Mouse (Mus musculus): ENCODE data around the gene Ptov1. TPM values are rescaled to one million over a fixed set of nuclear protein-coding genes. Genes with fewer than 3 reads are reported as not detected.

Ptov1 gene
- total and polyA plus RNA-seq, 3 experiments: 33.2 to 145 (median 75.4) TPM

DNA sequence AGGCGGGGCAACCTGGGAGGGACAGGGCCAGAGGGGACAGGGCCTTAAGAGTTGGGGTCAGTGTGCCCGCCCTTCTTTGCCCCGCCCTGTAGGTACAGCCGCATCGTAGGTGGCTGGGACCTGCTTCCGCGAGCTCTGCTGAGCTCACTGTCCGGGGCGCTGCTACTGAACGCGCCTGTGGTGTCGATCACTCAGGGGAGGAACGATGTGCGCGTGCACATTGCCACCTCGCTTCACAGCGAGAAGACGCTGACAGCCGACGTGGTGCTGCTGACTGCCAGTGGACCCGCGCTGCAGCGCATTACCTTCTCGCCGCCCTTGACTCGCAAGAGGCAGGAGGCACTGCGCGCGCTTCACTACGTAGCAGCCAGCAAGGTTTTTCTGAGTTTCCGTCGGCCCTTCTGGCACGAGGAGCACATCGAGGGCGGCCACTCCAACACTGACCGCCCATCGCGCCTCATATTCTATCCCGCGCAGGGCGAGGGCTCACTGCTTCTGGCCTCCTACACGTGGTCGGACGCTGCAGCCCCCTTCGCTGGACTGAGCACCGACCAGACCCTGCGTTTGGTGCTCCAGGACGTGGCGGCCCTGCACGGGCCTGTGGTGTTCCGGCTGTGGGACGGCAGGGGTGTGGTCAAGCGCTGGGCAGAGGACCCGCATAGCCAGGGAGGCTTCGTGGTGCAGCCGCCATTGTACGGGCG lies 29.9 kb downstream of the Ptov1 start:
- DNase-seq (ENCODE audit: low spot score): no peak
- no peak for TF ChIP-seq CTCF (IDR thresholded peaks at IDR 0.05; ENCODE audit: low read depth, low read length)
- TF ChIP-seq GATA1 (IDR thresholded peaks at IDR 0.05; ENCODE audit: borderline replicate concordance, low read length): no peak
- no peak for TF ChIP-seq GATA2 (IDR thresholded peaks at IDR 0.05; ENCODE audit: borderline replicate concordance, low read depth, low read length)
- TF ChIP-seq POLR2AphosphoS5 (IDR thresholded peaks at IDR 0.05; ENCODE audit: insufficient replicate concordance, low read depth, low read length): no peak
- TF ChIP-seq TAL1 (conservative IDR thresholded peaks at IDR 0.05; ENCODE audit: low read depth, low read length): no peak

DNA sequence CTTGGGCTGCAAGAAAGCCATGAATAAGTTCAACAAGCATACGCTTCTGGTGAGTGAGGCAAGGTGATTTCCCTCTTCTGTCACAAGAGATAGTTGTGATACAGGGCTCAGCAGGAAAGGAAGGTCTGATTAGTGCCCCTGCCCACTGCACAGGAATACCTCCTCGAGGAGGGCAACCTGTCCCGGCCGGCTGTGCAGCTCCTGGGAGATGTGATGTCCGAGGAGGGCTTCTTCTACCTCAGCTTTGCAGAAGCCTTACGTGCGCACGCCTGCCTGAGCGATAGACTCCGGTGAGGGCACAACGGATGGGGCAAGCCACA lies 30.5 kb downstream of the Ptov1 start:
- Histone ChIP-seq H3K9me3 (replicated peaks) (peaks cover 14% of the 10 kb centered on the region), H3K4me1 (ENCODE audit: insufficient read depth, low read depth, low read length) (peaks cover 38% of the 10 kb centered on the region), H3K4me3 (ENCODE audit: low read depth, low read length) (no peak overlapping the region; the same call in 1 of the 2 replicates), H3K36me3 (replicated peaks) (peaks cover 100% of the 10 kb centered on the region), H3K27me3 (ENCODE audit: insufficient read depth, low read length) (no peaks in the 10 kb centered on the region)
- no peak for ATAC-seq (ENCODE audit: extremely low read depth, insufficient number of reproducible peaks, low FRiP score, poor library complexity, severe bottlenecking)
- no peak for TF ChIP-seq GATA1 (IDR thresholded peaks at IDR 0.05; ENCODE audit: borderline replicate concordance, low read length)
- TF ChIP-seq POLR2AphosphoS5 (IDR thresholded peaks at IDR 0.05; ENCODE audit: insufficient replicate concordance, low read depth, low read length): no peak
- no peak for TF ChIP-seq CTCF (IDR thresholded peaks at IDR 0.05; ENCODE audit: low read depth, low read length)
- TF ChIP-seq GATA2 (IDR thresholded peaks at IDR 0.05; ENCODE audit: borderline replicate concordance, low read depth, low read length): no peak
- no peak for TF ChIP-seq TAL1 (conservative IDR thresholded peaks at IDR 0.05; ENCODE audit: low read depth, low read length)
- no peak for DNase-seq (ENCODE audit: low spot score)

More for the DNA sequence above, 29.9 kb downstream of the Ptov1 start:
- H3K36me3 ChIP-seq (replicated peaks): peaks cover 100% of the 10 kb centered on the region
- peak overlapping the region; percentile 31; the same call in 1 of the 2 replicates for H3K4me3 ChIP-seq (ENCODE audit: low read depth, low read length)
- H3K9me3 ChIP-seq (replicated peaks): peaks cover 14% of the 10 kb centered on the region
- H3K4me1 ChIP-seq (ENCODE audit: insufficient read depth, low read depth, low read length): peaks cover 38% of the 10 kb centered on the region
- H3K27me3 ChIP-seq (ENCODE audit: insufficient read depth, low read length): no peaks in the 10 kb centered on the region
- ATAC-seq (ENCODE audit: extremely low read depth, insufficient number of reproducible peaks, low FRiP score, poor library complexity, severe bottlenecking): no peak

DNA sequence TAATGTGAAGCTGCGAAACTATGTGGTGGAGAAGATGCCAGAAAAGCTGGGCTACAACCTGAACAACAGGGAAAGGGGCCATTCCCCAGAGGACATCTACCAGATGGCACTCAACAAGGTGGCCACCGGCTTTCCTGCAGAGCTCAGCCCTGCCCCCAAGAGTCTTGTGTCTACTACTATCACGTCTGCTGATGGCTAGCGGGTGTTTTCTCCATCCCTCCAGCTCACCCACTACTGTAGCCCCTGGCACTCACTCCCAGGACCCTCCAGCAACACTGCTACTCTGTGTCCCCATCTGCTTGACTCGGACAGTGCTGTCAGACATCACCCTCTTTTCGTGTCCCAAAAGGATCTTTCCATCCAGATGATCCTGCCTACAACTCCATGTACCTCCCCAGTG lies 31.5 kb downstream of the Ptov1 start:
- Histone ChIP-seq H3K27me3 (ENCODE audit: insufficient read depth, low read length) (no peaks in the 10 kb centered on the region), H3K9me3 (replicated peaks) (peaks cover 14% of the 10 kb centered on the region), H3K4me3 (ENCODE audit: low read depth, low read length) (no peak overlapping the region), H3K4me1 (ENCODE audit: insufficient read depth, low read depth, low read length) (peaks cover 33% of the 10 kb centered on the region), H3K36me3 (replicated peaks) (peaks cover 97% of the 10 kb centered on the region)
- DNase-seq (ENCODE audit: low spot score): no peak
- ATAC-seq (ENCODE audit: extremely low read depth, insufficient number of reproducible peaks, low FRiP score, poor library complexity, severe bottlenecking): no peak
- TF ChIP-seq GATA1 (IDR thresholded peaks at IDR 0.05; ENCODE audit: borderline replicate concordance, low read length) (no peak), GATA2 (IDR thresholded peaks at IDR 0.05; ENCODE audit: borderline replicate concordance, low read depth, low read length) (no peak), POLR2AphosphoS5 (IDR thresholded peaks at IDR 0.05; ENCODE audit: insufficient replicate concordance, low read depth, low read length) (no peak), CTCF (IDR thresholded peaks at IDR 0.05; ENCODE audit: low read depth, low read length) (no peak), TAL1 (conservative IDR thresholded peaks at IDR 0.05; ENCODE audit: low read depth, low read length) (no peak)

DNA sequence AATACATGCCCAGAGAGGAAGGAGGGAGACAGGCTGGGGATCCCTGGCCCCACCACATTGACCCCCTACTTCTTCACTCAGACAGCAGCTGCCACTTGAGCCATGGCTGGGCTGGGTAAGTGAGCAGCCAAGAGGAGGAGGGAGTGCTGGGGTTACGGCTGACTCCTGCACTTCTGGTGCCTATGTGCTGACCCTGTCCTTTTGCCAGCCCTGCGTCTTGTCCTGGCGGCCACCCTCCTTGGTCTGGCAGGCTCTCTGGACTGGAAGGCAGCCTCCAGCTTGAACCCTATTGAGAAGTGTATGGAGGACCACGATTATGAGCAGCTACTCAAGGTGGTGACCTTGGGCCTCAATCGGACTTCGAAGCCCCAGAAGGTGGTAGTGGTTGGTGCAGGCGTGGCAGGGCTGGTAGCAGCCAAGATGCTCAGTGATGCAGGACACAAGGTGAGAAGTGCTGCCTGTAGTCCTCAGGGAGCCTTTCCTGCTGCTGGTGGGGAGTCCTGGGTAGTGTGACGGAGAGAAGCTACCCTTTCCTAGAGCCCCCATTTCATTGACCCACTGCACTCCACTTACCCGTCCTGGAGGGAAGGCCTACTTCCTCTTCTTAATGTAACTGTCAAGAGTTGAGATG lies 33.0 kb downstream of the Ptov1 start:
- Histone ChIP-seq H3K4me1 (ENCODE audit: insufficient read depth, low read depth, low read length) (peaks cover 37% of the 10 kb centered on the region), H3K9me3 (replicated peaks) (peaks cover 14% of the 10 kb centered on the region), H3K4me3 (ENCODE audit: low read depth, low read length) (no peak overlapping the region), H3K27me3 (ENCODE audit: insufficient read depth, low read length) (no peaks in the 10 kb centered on the region), H3K36me3 (replicated peaks) (peaks cover 94% of the 10 kb centered on the region)
- DNase-seq (ENCODE audit: low spot score): no peak
- ATAC-seq (ENCODE audit: extremely low read depth, insufficient number of reproducible peaks, low FRiP score, poor library complexity, severe bottlenecking): no peak
- TF ChIP-seq GATA1 (IDR thresholded peaks at IDR 0.05; ENCODE audit: borderline replicate concordance, low read length) (no peak), POLR2AphosphoS5 (IDR thresholded peaks at IDR 0.05; ENCODE audit: insufficient replicate concordance, low read depth, low read length) (0 out of 2 replicates have a peak, but pooled peaks have one; percentile 26)

DNA sequence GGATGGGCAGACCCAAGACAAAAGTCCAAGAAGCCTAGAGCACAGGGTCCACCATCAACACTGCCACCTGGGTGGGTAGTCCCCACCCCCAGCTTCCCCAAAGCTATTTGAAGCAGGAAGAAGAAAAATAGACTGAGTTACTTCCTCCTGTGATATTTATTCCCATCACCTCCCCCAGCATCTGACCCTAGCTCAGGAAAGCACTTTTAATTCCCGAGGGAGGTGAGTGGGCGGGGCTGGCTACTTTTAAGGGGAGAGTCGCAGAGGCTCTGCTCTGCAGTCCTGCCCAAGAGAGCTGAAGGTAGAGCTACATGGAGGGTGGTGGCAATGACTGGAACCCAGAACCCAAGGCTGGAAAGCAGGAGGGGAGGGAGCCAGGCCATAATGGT lies 33.6 kb downstream of the Ptov1 start:
- no peak for DNase-seq (ENCODE audit: low spot score)
- H3K4me1 ChIP-seq (ENCODE audit: insufficient read depth, low read depth, low read length): peaks cover 42% of the 10 kb centered on the region
- no peak overlapping the region for H3K4me3 ChIP-seq (ENCODE audit: low read depth, low read length)
- TF ChIP-seq TAL1 (conservative IDR thresholded peaks at IDR 0.05; ENCODE audit: low read depth, low read length) (no peak), POLR2AphosphoS5 (IDR thresholded peaks at IDR 0.05; ENCODE audit: insufficient replicate concordance, low read depth, low read length) (no peak), GATA2 (IDR thresholded peaks at IDR 0.05; ENCODE audit: borderline replicate concordance, low read depth, low read length) (no peak), CTCF (IDR thresholded peaks at IDR 0.05; ENCODE audit: low read depth, low read length) (no peak), GATA1 (IDR thresholded peaks at IDR 0.05; ENCODE audit: borderline replicate concordance, low read length) (no peak)
- no peak for ATAC-seq (ENCODE audit: extremely low read depth, insufficient number of reproducible peaks, low FRiP score, poor library complexity, severe bottlenecking)
- H3K36me3 ChIP-seq (replicated peaks): peaks cover 94% of the 10 kb centered on the region
- peaks cover 14% of the 10 kb centered on the region for H3K9me3 ChIP-seq (replicated peaks)
- no peaks in the 10 kb centered on the region for H3K27me3 ChIP-seq (ENCODE audit: insufficient read depth, low read length)

DNA sequence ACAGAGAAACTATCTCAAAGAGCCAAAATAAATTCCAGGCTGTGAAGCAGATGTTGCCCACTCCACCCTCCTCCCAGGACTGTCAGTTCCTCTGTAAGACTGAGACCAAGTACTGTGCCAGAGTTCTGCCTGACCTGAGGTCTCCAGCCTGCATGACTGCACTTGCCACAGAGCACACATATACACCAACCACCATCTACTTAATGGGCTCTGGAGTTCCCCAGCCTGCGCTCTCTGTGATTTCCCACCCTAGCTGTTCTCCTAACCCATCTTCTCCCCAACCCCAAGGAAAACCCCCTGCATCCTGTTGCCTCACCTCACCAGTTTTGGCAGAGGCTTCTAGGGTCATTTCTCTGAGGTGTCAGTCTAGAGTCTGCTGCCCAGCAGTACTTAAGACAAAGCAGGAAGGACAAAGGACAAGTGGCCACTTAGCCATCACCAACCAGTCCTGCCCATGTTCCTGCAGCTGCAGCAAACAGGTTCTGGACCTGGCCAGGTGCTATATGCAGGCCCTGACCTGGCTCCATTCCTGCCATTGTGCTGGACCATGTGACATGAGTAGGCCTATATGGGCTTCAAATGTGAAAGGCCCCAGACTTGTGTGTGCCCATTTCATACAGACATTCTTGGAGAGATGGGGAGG lies 34.1 kb downstream of the Ptov1 start:
- peaks cover 43% of the 10 kb centered on the region for H3K4me1 ChIP-seq (ENCODE audit: insufficient read depth, low read depth, low read length)
- H3K27me3 ChIP-seq (ENCODE audit: insufficient read depth, low read length): no peaks in the 10 kb centered on the region
- H3K36me3 ChIP-seq (replicated peaks): peaks cover 94% of the 10 kb centered on the region

More for the DNA sequence above, 34.1 kb downstream of the Ptov1 start:
- no peak for ATAC-seq (ENCODE audit: extremely low read depth, insufficient number of reproducible peaks, low FRiP score, poor library complexity, severe bottlenecking)
- Histone ChIP-seq H3K4me3 (ENCODE audit: low read depth, low read length) (no peak overlapping the region), H3K9me3 (replicated peaks) (peaks cover 13% of the 10 kb centered on the region)
- TF ChIP-seq GATA1 (IDR thresholded peaks at IDR 0.05; ENCODE audit: borderline replicate concordance, low read length): no peak
- no peak for TF ChIP-seq CTCF (IDR thresholded peaks at IDR 0.05; ENCODE audit: low read depth, low read length)
- no peak for TF ChIP-seq POLR2AphosphoS5 (IDR thresholded peaks at IDR 0.05; ENCODE audit: insufficient replicate concordance, low read depth, low read length)
- TF ChIP-seq GATA2 (IDR thresholded peaks at IDR 0.05; ENCODE audit: borderline replicate concordance, low read depth, low read length): no peak
- TF ChIP-seq TAL1 (conservative IDR thresholded peaks at IDR 0.05; ENCODE audit: low read depth, low read length): no peak
- no peak for DNase-seq (ENCODE audit: low spot score)
